Mouse (Mus musculus) cerebellum, adult 2 months (tissue): ENCODE results near the gene 9530003J23Rik.

Source experiments
- CTCF ChIP-seq: fragments of 200-500 bp; IDR thresholded peaks from 2 replicates; pipeline ENCODE4 v1.5.1; 2011; ENCODE audit warnings: low read depth, mild to moderate bottlenecking, control low read depth, low read length, moderate library complexity, borderline replicate concordance; ENCODE audit not compliant: insufficient read depth
- POLR2A ChIP-seq: fragments of 200-500 bp; IDR thresholded peaks from 2 replicates; pipeline ENCODE4 v1.6.1; 2011; ENCODE audit warnings: low read length, control low read depth, borderline replicate concordance; ENCODE audit not compliant: insufficient read depth

GRCm38 (mm10) chr10:117280000-117280399, 41.5 kb upstream of the 9530003J23Rik start:
- no peak for TF ChIP-seq CTCF
- no peak for TF ChIP-seq POLR2A
